Mouse (Mus musculus) hindbrain, embryonic 10.5 days (tissue): Measurements from ENCODE around the gene Gpr61. TPM values are rescaled to one million over a fixed set of nuclear protein-coding genes. Genes with fewer than 3 reads are reported as not detected.

Source experiments
- DNase-seq: peaks from one replicate; pipeline ENCODE4 v3.0.0-alpha.2; 2017; ENCODE audit warnings: low spot score
- H3K27ac ChIP-seq: fragments of 300-500 bp; sonication (generic); 2 replicates; pipeline ENCODE4 v1.5.1; 2016; ENCODE audit warnings: mild to moderate bottlenecking, moderate library complexity
- H3K27me3 ChIP-seq: fragments of 300-500 bp; sonication (generic); 2 replicates; pipeline ENCODE4 v1.6.1; 2016; ENCODE audit warnings: mild to moderate bottlenecking; ENCODE audit not compliant: poor library complexity, insufficient read depth, severe bottlenecking
- H3K36me3 ChIP-seq: fragments of 300-500 bp; sonication (generic); 2 replicates; pipeline ENCODE4 v1.6.1; 2016; ENCODE audit warnings: mild to moderate bottlenecking, moderate library complexity
- H3K4me1 ChIP-seq: fragments of 300-500 bp; sonication (generic); replicated peaks from 2 replicates; pipeline ENCODE4 v1.6.1; 2016; ENCODE audit warnings: mild to moderate bottlenecking
- H3K4me3 ChIP-seq: fragments of 300-500 bp; sonication (generic); 2 replicates; pipeline ENCODE4 v1.5.1; 2016; ENCODE audit warnings: mild to moderate bottlenecking, moderate library complexity
- H3K9me3 ChIP-seq: fragments of 300-500 bp; sonication (generic); 2 replicates; pipeline ENCODE4 v1.6.1; 2016; ENCODE audit warnings: mild to moderate bottlenecking, moderate library complexity
- WGBS: fragments of 180-500 bp; shearing (Covaris S2); methylation state at CpG from one replicate; pipeline ENCODE4 v1.1.7; 2016; 5-methylcytosine and 5-hydroxymethylcytosine counted together
- polyA plus RNA-seq: library from polyadenylated mRNA; unstranded; fragments of >200 nt; fragmentation: Nextera tagmentation; extraction: Ambion mirVana; gene quantifications from 2 replicates; pipeline ENCODE4 v1.2.1, GENCODE M21; 2016

Gene Gpr61
- polyA plus RNA-seq, 1 experiment from 2014 or later, result 1.4 TPM

GRCm38 (mm10) chr3:108112666-108113065 lies 42.0 kb downstream of the Gpr61 start:
- Histone ChIP-seq H3K4me3 (no peak overlapping the region), H3K27me3 (no peaks in the 10 kb centered on the region), H3K9me3 (no peaks in the 10 kb centered on the region), H3K36me3 (peaks cover 98% of the 10 kb centered on the region), H3K4me1 (no peaks in the 10 kb centered on the region), H3K27ac (no peak overlapping the region)
- no peak for DNase-seq
- WGBS, result 92% methylated on average over 4 of the region's 4 CpGs

DNA sequence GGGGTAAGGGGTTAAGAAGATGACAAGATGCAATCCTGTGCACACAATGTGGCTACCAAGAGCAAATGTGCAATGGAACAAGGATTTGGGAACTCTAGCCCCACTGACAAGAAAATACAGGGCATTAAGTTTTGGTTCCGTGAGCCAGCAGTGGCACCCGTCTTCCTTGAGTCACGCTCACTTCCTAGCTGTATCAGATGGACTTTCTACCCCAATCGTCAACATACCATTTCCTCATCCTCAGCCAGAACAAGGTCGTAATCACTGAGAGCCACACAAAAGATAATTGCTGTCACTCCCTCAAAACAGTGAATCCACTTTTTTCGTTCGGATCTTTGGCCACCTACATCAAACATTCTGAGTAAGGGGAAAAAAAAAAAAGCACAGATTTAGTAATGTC lies 42.4 kb downstream of the Gpr61 start:
- Histone ChIP-seq H3K27ac (no peak overlapping the region), H3K36me3 (peaks cover 97% of the 10 kb centered on the region), H3K4me1 (no peaks in the 10 kb centered on the region), H3K9me3 (no peaks in the 10 kb centered on the region), H3K27me3 (no peaks in the 10 kb centered on the region), H3K4me3 (no peak overlapping the region)
- DNase-seq, result no peak
- 94% methylated on average over 7 of the region's 7 CpGs for WGBS

GRCm38 (mm10) chr3:108111320-108111719 lies 43.4 kb downstream of the Gpr61 start:
- no peak for DNase-seq
- 91% methylated on average over 5 of the region's 5 CpGs for WGBS
- H3K9me3 ChIP-seq, result no peaks in the 10 kb centered on the region
- peaks cover 96% of the 10 kb centered on the region for H3K36me3 ChIP-seq
- H3K27ac ChIP-seq, result no peak overlapping the region
- no peak overlapping the region for H3K4me3 ChIP-seq
- H3K27me3 ChIP-seq, result no peaks in the 10 kb centered on the region
- no peaks in the 10 kb centered on the region for H3K4me1 ChIP-seq

DNA sequence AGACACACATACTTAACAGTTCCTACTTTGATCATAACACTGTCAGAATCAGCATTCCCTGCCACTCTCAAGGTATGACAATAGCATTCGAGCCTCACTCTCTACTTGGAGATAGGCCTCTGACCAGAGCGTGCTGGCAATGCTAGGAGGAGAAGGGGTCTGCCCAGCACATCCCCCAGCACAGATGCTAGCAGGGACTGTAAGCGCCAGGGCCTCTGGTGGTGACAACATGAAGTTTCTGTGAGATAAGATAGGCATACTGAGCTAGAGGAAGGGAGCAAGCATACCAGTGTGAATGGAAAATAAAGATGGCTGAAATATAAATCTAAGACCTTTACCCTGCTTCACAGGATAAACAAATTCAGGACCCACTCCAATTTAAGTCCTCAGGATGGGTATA lies 49.4 kb downstream of the Gpr61 start:
- no peak overlapping the region for H3K4me3 ChIP-seq
- no peak for DNase-seq
- no peak overlapping the region for H3K27ac ChIP-seq
- no peaks in the 10 kb centered on the region for H3K27me3 ChIP-seq
- WGBS, result 92% methylated on average over 3 of the region's 3 CpGs
- H3K4me1 ChIP-seq, result no peaks in the 10 kb centered on the region
- H3K36me3 ChIP-seq, result peaks cover 54% of the 10 kb centered on the region
- H3K9me3 ChIP-seq, result no peaks in the 10 kb centered on the region

DNA sequence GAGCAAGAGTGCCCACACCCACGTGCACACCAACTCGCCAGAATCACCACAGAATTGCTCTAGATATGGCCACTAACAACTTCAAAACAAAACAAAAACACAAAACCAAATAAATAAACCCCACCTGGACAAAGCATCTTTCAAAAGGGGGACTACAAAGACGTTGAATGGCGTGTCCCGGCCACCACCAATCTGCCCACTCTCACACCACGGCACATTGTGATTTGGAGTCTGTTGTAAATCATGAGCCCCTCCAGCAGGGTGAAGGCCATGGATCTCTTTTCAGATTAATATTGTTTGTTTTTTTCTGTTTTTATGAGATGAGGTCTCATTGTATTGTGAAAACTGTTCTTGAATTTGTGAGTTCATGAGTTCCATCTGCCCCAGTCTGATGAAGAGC lies 52.6 kb downstream of the Gpr61 start:
- 88% methylated on average over 6 of the region's 6 CpGs for WGBS
- Histone ChIP-seq H3K27ac (no peak overlapping the region), H3K36me3 (peaks cover 24% of the 10 kb centered on the region), H3K4me1 (no peaks in the 10 kb centered on the region), H3K27me3 (no peaks in the 10 kb centered on the region), H3K4me3 (no peak overlapping the region), H3K9me3 (no peaks in the 10 kb centered on the region)
- no peak for DNase-seq

GRCm38 (mm10) chr3:108101594-108101993 lies 53.1 kb downstream of the Gpr61 start:
- no peaks in the 10 kb centered on the region for H3K27me3 ChIP-seq
- H3K4me3 ChIP-seq, result no peak overlapping the region
- 69% methylated on average over 3 of the region's 3 CpGs for WGBS
- DNase-seq, result no peak
- H3K4me1 ChIP-seq, result no peaks in the 10 kb centered on the region
- no peaks in the 10 kb centered on the region for H3K9me3 ChIP-seq
- no peak overlapping the region for H3K27ac ChIP-seq
- H3K36me3 ChIP-seq, result peaks cover 19% of the 10 kb centered on the region

Other genes starting within 250 kb of the Gpr61 start
- gene Gstm7, start 223.1 kb downstream of the Gpr61 start, polyA plus RNA-seq, result 19.3 and 49.5 TPM in 2 replicates
- 10.8 and 10.9 TPM in 2 replicates for gene Gstm6, start 211.1 kb downstream of the Gpr61 start, polyA plus RNA-seq
- not detected in 2 replicates for gene Gstm3, start 185.6 kb downstream of the Gpr61 start, polyA plus RNA-seq
- gene Gstm2, start 168.4 kb downstream of the Gpr61 start, polyA plus RNA-seq, result 20.7 and 25.7 TPM in 2 replicates
- gene Gstm1, start 136.9 kb downstream of the Gpr61 start, polyA plus RNA-seq, result 38.6 and 44.4 TPM in 2 replicates
- 12.8 and 13.9 TPM in 2 replicates for gene Gstm4, start 110.0 kb downstream of the Gpr61 start, polyA plus RNA-seq
- gene Ampd2, start 68.2 kb downstream of the Gpr61 start, polyA plus RNA-seq, result 53.3 and 58.7 TPM in 2 replicates
- gene Gnat2, start 62.1 kb downstream of the Gpr61 start, polyA plus RNA-seq, result 0.46 and 0.81 TPM in 2 replicates
- 178 and 201 TPM in 2 replicates for gene Gnai3, start 8.7 kb downstream of the Gpr61 start, polyA plus RNA-seq
- 5.8 and 6.2 TPM in 2 replicates for gene Amigo1, start 31.5 kb upstream of the Gpr61 start, polyA plus RNA-seq
- 5.2 TPM in 2 replicates for gene Cyb561d1, start 46.3 kb upstream of the Gpr61 start, polyA plus RNA-seq
- gene Atxn7l2, start 56.1 kb upstream of the Gpr61 start, polyA plus RNA-seq, result 24.2 and 26.8 TPM in 2 replicates
- 1.0 TPM in 2 replicates for gene Sypl2, start 71.8 kb upstream of the Gpr61 start, polyA plus RNA-seq
- gene Psma5, start 102.0 kb upstream of the Gpr61 start, polyA plus RNA-seq, result 296 and 335 TPM in 2 replicates
- gene Sort1, start 129.2 kb upstream of the Gpr61 start, polyA plus RNA-seq, result 15.9 and 19.7 TPM in 2 replicates
- gene Mybphl, start 210.0 kb upstream of the Gpr61 start, polyA plus RNA-seq, result not detected in 2 replicates
- 75.8 and 89.8 TPM in 2 replicates for gene Psrc1, start 229.0 kb upstream of the Gpr61 start, polyA plus RNA-seq